Mouse (Mus musculus): Measurements from ENCODE around the gene Spata16.

DNA sequence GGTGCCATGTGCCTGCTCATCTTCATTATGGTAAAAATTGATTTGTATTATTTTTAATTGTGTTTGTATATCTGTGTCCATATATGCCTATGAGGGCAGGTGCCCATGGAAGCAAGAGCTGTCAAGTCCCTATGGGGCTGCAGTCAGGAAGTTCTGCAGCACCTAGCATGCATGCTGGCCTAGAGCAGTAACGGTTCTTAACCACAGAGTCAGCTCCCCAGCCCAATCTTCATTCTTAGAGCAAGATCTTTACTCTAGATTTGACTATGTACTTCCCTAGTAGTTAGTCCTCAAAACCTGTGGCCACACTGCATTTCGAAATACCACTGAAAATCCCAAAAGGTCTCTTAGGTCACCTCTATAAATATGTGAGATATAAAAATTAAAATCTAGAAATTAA is 113.1 kb downstream of the Spata16 start:
- no peak for TF ChIP-seq POLR2A (IDR thresholded peaks at IDR 0.05; ENCODE audit: borderline replicate concordance, extremely low read depth, insufficient read depth, insufficient read length, poor library complexity, severe bottlenecking)
- no peak for TF ChIP-seq CTCF (IDR thresholded peaks at IDR 0.05; ENCODE audit: borderline replicate concordance, extremely low read depth, insufficient read depth, insufficient read length)

Data from brain, embryonic 14.5 days (tissue).